Mouse (Mus musculus) limb, embryonic 11.5 days (tissue): ENCODE data around the gene Antxr2. TPM values are rescaled to one million over a fixed set of nuclear protein-coding genes. Genes with fewer than 3 reads are reported as not detected.

Experiments
- polyA plus RNA-seq: library from polyadenylated mRNA; unstranded; fragments of >200 nt; fragmentation: Nextera tagmentation; extraction: Ambion mirVana; gene quantifications from 2 replicates; pipeline ENCODE4 v1.2.1, GENCODE M21; 2014

Gene Antxr2
- polyA plus RNA-seq, 1 experiment from 2014 or later = 24.0 TPM

Other genes with a start within 250 kb of the Antxr2 start
- gene Prdm8, start 136.2 kb upstream of the Antxr2 start, polyA plus RNA-seq = 0.07 and 0.10 TPM in 2 replicates
- 1.1 and 1.2 TPM in 2 replicates for gene Fgf5, start 223.1 kb upstream of the Antxr2 start, polyA plus RNA-seq